Mouse (Mus musculus) bone marrow, adult 2 months (tissue): ENCODE data around the gene Col27a1.

Experiments
- CTCF ChIP-seq: fragments of 200-500 bp; IDR thresholded peaks from 2 replicates; pipeline ENCODE4 v1.5.1; 2011; ENCODE audit warnings: low read length, control low read depth; ENCODE audit not compliant: control insufficient read depth, insufficient read depth
- POLR2A ChIP-seq: fragments of 200-500 bp; IDR thresholded peaks from 2 replicates; pipeline ENCODE4 v1.6.1; 2011; ENCODE audit warnings: low read depth, mild to moderate bottlenecking, control low read depth, low read length, borderline replicate concordance; ENCODE audit not compliant: control insufficient read depth

DNA sequence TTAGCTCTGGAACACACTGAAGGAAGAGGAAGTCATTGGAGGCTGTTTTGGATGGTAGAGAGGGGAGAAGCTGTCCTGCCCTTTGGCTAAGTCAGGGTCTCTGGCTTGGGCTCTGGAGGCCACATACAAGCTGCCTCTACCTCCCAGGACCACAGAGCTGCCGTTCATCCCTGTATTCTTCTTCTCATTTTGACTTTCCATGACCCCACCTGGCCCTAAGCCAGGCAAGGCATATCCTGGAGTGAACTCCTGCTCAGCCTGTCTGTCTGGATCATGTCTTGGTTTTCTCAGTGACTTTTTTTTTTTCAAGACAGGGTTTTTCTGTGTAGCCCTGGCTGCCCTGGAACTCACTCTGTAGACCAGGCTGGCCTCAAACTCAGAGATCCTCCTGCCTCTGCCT, 60.7 kb downstream of the Col27a1 start:
- TF ChIP-seq CTCF: no peak
- TF ChIP-seq POLR2A: no peak
